Mouse (Mus musculus) embryonic facial prominence, embryonic 12.5 days (tissue): ENCODE measurements around the gene Myl6b. TPM values are rescaled to one million over a fixed set of nuclear protein-coding genes. Genes with fewer than 3 reads are reported as not detected.
A peak's percentile ranks its signal among the peaks of the same experiment; 100 is the strongest.

ENCODE experiments used
- ATAC-seq: fragments of 200-750 bp; cut with Nextera tagmentation; 2 replicates; pipeline ENCODE4 v1.8.0; 2017; ENCODE audit not compliant: insufficient number of reproducible peaks, insufficient read depth, low FRiP score, low TSS enrichment
- H3K27ac ChIP-seq: fragments of 300-500 bp; sonication (generic); 2 replicates; pipeline ENCODE4 v1.5.1; 2016; ENCODE audit warnings: mild to moderate bottlenecking
- H3K27me3 ChIP-seq: fragments of 300-500 bp; sonication (generic); 2 replicates; pipeline ENCODE4 v1.6.1; 2016; ENCODE audit warnings: mild to moderate bottlenecking, moderate library complexity
- H3K36me3 ChIP-seq: fragments of 300-500 bp; sonication (generic); 2 replicates; pipeline ENCODE4 v1.6.1; 2016; ENCODE audit warnings: mild to moderate bottlenecking
- H3K4me1 ChIP-seq: fragments of 300-500 bp; sonication (generic); 2 replicates; pipeline ENCODE4 v1.6.1; 2016
- H3K4me2 ChIP-seq: fragments of 300-500 bp; sonication (generic); replicated peaks from 2 replicates; pipeline ENCODE4 v1.6.1; 2016; ENCODE audit warnings: mild to moderate bottlenecking, moderate library complexity
- H3K4me3 ChIP-seq: fragments of 300-500 bp; sonication (generic); 2 replicates; pipeline ENCODE4 v1.5.1; 2016; ENCODE audit warnings: mild to moderate bottlenecking
- H3K9ac ChIP-seq: fragments of 300-500 bp; sonication (generic); 2 replicates; pipeline ENCODE4 v1.6.1; 2016; ENCODE audit warnings: mild to moderate bottlenecking, moderate library complexity
- H3K9me3 ChIP-seq: fragments of 300-500 bp; sonication (generic); 2 replicates; pipeline ENCODE4 v1.6.1; 2016; ENCODE audit warnings: mild to moderate bottlenecking, moderate library complexity
- WGBS: fragments of 180-500 bp; shearing (Covaris S2); methylation state at CpG from one replicate; pipeline ENCODE4 v1.1.7; 2016; 5-methylcytosine and 5-hydroxymethylcytosine counted together
- polyA plus RNA-seq: library from polyadenylated mRNA; unstranded; fragments of >200 nt; fragmentation: Nextera tagmentation; extraction: Ambion mirVana; gene quantifications from 2 replicates; pipeline ENCODE4 v1.2.1, GENCODE M21; 2016

Gene Myl6b
- polyA plus RNA-seq, 1 experiment from 2014 or later, result 3.2 TPM

- Histone ChIP-seq H3K27ac (no peak overlapping the region), H3K9me3 (no peaks in the 10 kb centered on the region), H3K4me3 (no peak overlapping the region), H3K4me1 (no peaks in the 10 kb centered on the region), H3K36me3 (no peaks in the 10 kb centered on the region), H3K9ac (no peak overlapping the region), H3K27me3 (no peaks in the 10 kb centered on the region), H3K4me2 (no peak overlapping the region)
- ATAC-seq, result no peak
- WGBS, result 79% methylated on average over 2 of the region's 2 CpGs
Measured at GRCm38 (mm10) chr10:128535206-128535605, 36.7 kb upstream of the Myl6b start.

GRCm38 (mm10) chr10:128526366-128527356 is 28.2 kb upstream of the Myl6b start:
- H3K9ac ChIP-seq, result peak overlapping the region; percentile 33; the same call in 1 of the 2 replicates
- H3K4me3 ChIP-seq, result peak overlapping the region; percentile 77
- no peaks in the 10 kb centered on the region for H3K9me3 ChIP-seq
- no peaks in the 10 kb centered on the region for H3K36me3 ChIP-seq
- no peak for ATAC-seq
- 29% methylated on average over 28 of the region's 28 CpGs for WGBS
- H3K27me3 ChIP-seq, result peaks cover 24% of the 10 kb centered on the region
- H3K4me1 ChIP-seq, result peaks cover 16% of the 10 kb centered on the region; the same call in 1 of the 2 replicates
- no peak overlapping the region for H3K27ac ChIP-seq
- peak overlapping the region; percentile 99 for H3K4me2 ChIP-seq

GRCm38 (mm10) chr10:128525671-128526308 is 27.3 kb upstream of the Myl6b start, which contains the start of gene Esyt1:
Esyt1 (minus strand) TSS chr10:128525871.
- H3K9me3 ChIP-seq, result no peaks in the 10 kb centered on the region
- H3K4me2 ChIP-seq, result peak within 1 kb of the TSS; percentile 99
- peaks cover 16% of the 10 kb centered on the region; the same call in 1 of the 2 replicates for H3K4me1 ChIP-seq
- peak within 1 kb of the TSS; percentile 80 for H3K27ac ChIP-seq
- H3K4me3 ChIP-seq, result peak within 1 kb of the TSS; percentile 77
- WGBS, result 1% methylated on average over 37 of the region's 37 CpGs
- peaks cover 3% of the 10 kb centered on the region; the same call in 1 of the 2 replicates for H3K36me3 ChIP-seq
- ATAC-seq, result peak; percentile 97
- H3K9ac ChIP-seq, result peak within 1 kb of the TSS; percentile 70
- peaks cover 24% of the 10 kb centered on the region for H3K27me3 ChIP-seq

- Histone ChIP-seq H3K36me3 (peaks cover 9% of the 10 kb centered on the region), H3K9ac (peak overlapping the region; percentile 70), H3K4me2 (peak overlapping the region; percentile 99), H3K9me3 (no peaks in the 10 kb centered on the region), H3K4me1 (peaks cover 16% of the 10 kb centered on the region; the same call in 1 of the 2 replicates), H3K4me3 (peak overlapping the region; percentile 77), H3K27ac (peak overlapping the region; percentile 80), H3K27me3 (peaks cover 24% of the 10 kb centered on the region)
- WGBS, result under 1% methylated on average over 58 of the region's 58 CpGs
- ATAC-seq, result peak; percentile 8; the same call in 1 of the 2 replicates
Measured at GRCm38 (mm10) chr10:128524732-128525662, 26.5 kb upstream of the Myl6b start.

- Histone ChIP-seq H3K9ac (peak overlapping the region; percentile 70; the same call in 1 of the 2 replicates), H3K27ac (0 out of 2 replicates have a peak overlapping the region, but pooled peaks have one; percentile 80), H3K4me3 (peak overlapping the region; percentile 77), H3K9me3 (no peaks in the 10 kb centered on the region), H3K27me3 (peaks cover 24% of the 10 kb centered on the region), H3K4me1 (peaks cover 16% of the 10 kb centered on the region; the same call in 1 of the 2 replicates), H3K36me3 (peaks cover 13% of the 10 kb centered on the region), H3K4me2 (peak overlapping the region; percentile 99)
- WGBS, result 9% methylated on average over 11 of the region's 11 CpGs
- ATAC-seq, result no peak
Measured at GRCm38 (mm10) chr10:128524111-128524731, 25.7 kb upstream of the Myl6b start.

GRCm38 (mm10) chr10:128522351-128522750 is 23.9 kb upstream of the Myl6b start:
- H3K36me3 ChIP-seq, result peaks cover 21% of the 10 kb centered on the region

GRCm38 (mm10) chr10:128520591-128520990 is 22.1 kb upstream of the Myl6b start:
- Histone ChIP-seq H3K36me3 (peaks cover 31% of the 10 kb centered on the region), H3K9ac (0 out of 2 replicates have a peak overlapping the region, but pooled peaks have one; percentile 9), H3K4me3 (no peak overlapping the region), H3K4me1 (peaks cover 16% of the 10 kb centered on the region; the same call in 1 of the 2 replicates), H3K27me3 (peaks cover 49% of the 10 kb centered on the region), H3K4me2 (no peak overlapping the region), H3K9me3 (no peaks in the 10 kb centered on the region), H3K27ac (no peak overlapping the region)
- 83% methylated on average over 16 of the region's 16 CpGs for WGBS
- no peak for ATAC-seq

More at GRCm38 (mm10) chr10:128522351-128522750, 23.9 kb upstream of the Myl6b start:
- Histone ChIP-seq H3K4me2 (no peak overlapping the region), H3K9ac (no peak overlapping the region), H3K27ac (no peak overlapping the region), H3K9me3 (no peaks in the 10 kb centered on the region), H3K27me3 (peaks cover 36% of the 10 kb centered on the region), H3K4me3 (no peak overlapping the region), H3K4me1 (peaks cover 16% of the 10 kb centered on the region; the same call in 1 of the 2 replicates)
- WGBS, result 74% methylated on average over 6 of the region's 6 CpGs
- no peak for ATAC-seq

GRCm38 (mm10) chr10:128518833-128519232 is 20.3 kb upstream of the Myl6b start:
- no peak overlapping the region for H3K27ac ChIP-seq
- no peak overlapping the region for H3K4me3 ChIP-seq
- H3K9ac ChIP-seq, result no peak overlapping the region
- H3K27me3 ChIP-seq, result peaks cover 49% of the 10 kb centered on the region
- no peak overlapping the region for H3K4me2 ChIP-seq
- no peaks in the 10 kb centered on the region for H3K9me3 ChIP-seq
- H3K36me3 ChIP-seq, result peaks cover 39% of the 10 kb centered on the region
- H3K4me1 ChIP-seq, result 0 out of 2 replicates have a peak, but pooled peaks cover 4% of the 10 kb centered on the region
- 65% methylated on average over 7 of the region's 7 CpGs for WGBS
- no peak for ATAC-seq

- H3K27ac ChIP-seq, result no peak overlapping the region
- H3K9ac ChIP-seq, result no peak overlapping the region
- H3K4me2 ChIP-seq, result 0 out of 2 replicates have a peak overlapping the region, but pooled peaks have one; percentile 22
- no peak for ATAC-seq
- peaks cover 38% of the 10 kb centered on the region for H3K27me3 ChIP-seq
- 17% methylated on average over 6 of the region's 6 CpGs for WGBS
- H3K4me1 ChIP-seq, result 0 out of 2 replicates have a peak, but pooled peaks cover 3% of the 10 kb centered on the region
- H3K4me3 ChIP-seq, result no peak overlapping the region
- no peaks in the 10 kb centered on the region for H3K9me3 ChIP-seq
- peaks cover 47% of the 10 kb centered on the region for H3K36me3 ChIP-seq
Measured at GRCm38 (mm10) chr10:128516677-128517076, 18.2 kb upstream of the Myl6b start.

GRCm38 (mm10) chr10:128516029-128516428 is 17.5 kb upstream of the Myl6b start:
- 11% methylated on average over 20 of the region's 20 CpGs for WGBS
- Histone ChIP-seq H3K9me3 (no peaks in the 10 kb centered on the region), H3K4me1 (0 out of 2 replicates have a peak, but pooled peaks cover 3% of the 10 kb centered on the region), H3K9ac (no peak overlapping the region), H3K36me3 (peaks cover 49% of the 10 kb centered on the region), H3K27me3 (peaks cover 38% of the 10 kb centered on the region), H3K4me3 (0 out of 2 replicates have a peak overlapping the region, but pooled peaks have one; percentile 7), H3K4me2 (peak overlapping the region; percentile 22; the same call in 1 of the 2 replicates), H3K27ac (no peak overlapping the region)
- no peak for ATAC-seq
